Mouse (Mus musculus): ENCODE data around the gene Dlat. TPM values are rescaled to one million over a fixed set of nuclear protein-coding genes. Genes with fewer than 3 reads are reported as not detected.

Dlat gene
- 42.1 TPM for polyA plus RNA-seq (2012; fragmentation: generic; extraction: Trizol)
- long read RNA-seq, experiment 1, full-length matches to known transcripts = 76 of 92 reads
- long read RNA-seq, experiment 1, partial matches to known transcripts = 5 of 92 reads
- long read RNA-seq, experiment 1, other reads (novel, unspliced or antisense) = 11 of 92 reads
- long read RNA-seq, experiment 2, full-length matches to known transcripts = 890 of 937 reads
- long read RNA-seq, experiment 2, partial matches to known transcripts = 15 of 937 reads
- long read RNA-seq, experiment 2, other reads (novel, unspliced or antisense) = 32 of 937 reads

DNA sequence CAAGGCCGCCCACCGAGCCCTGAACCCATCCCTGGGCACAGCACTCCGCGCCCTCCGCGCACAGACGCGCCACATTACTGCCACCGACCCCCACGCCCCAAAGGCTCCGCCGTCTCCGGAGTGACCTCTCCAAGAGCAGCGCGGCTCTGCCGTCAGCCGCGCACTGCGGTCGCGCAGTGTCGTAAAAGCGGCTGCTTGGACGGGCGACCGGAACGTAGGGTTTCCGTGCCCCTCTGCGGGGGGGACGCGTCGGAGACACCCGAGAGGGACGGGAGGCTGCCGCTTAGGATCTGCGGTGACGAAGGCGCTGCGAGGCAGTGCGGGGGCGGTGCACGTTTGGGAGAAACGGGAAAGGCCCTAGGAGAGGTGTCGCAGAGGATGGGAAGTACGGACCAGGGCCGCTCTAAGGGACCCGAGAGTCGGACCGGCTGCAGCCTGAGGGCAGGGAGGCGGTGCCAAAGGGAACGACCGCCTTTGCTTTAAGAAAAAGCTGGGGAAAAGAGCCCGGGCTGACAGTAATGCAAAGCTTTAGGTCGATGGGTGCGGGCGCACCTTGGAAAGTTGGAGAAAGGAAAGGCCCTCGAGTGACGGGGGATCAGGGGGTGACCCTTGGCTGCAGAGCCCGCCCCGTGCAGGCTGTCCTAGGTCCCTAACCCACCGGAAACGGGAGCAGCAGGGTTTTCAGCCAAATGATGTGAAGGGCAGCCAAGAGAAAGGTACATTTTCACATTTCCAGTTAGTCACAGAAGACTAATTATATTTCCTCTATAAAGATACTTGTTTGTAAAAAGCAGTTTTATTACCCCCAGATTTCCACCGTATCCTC lies at the start of gene Dlat:
TSS of gene Dlat (minus strand) at position 389 of the 826 bp plus-strand sequence.
- peaks cover 15% of the 10 kb centered on the region for H3K36me3 ChIP-seq (ENCODE audit: control insufficient read depth, insufficient read depth)
- H3K79me2 ChIP-seq (ENCODE audit: control insufficient read depth, insufficient read depth) = peaks cover 16% of the 10 kb centered on the region
- TF ChIP-seq CEBPB (IDR thresholded peaks at IDR 0.05; ENCODE audit: low read depth) (no peak), MAX (IDR thresholded peaks at IDR 0.05) (peak; percentile 12)
- H3K4me3 ChIP-seq (ENCODE audit: insufficient read depth, poor library complexity, severe bottlenecking) = peak within 1 kb of the TSS; percentile 75
- peaks cover 9% of the 10 kb centered on the region for H3K79me3 ChIP-seq (ENCODE audit: low read depth)
- H3ac ChIP-seq (ENCODE audit: control insufficient read depth, insufficient read length, low read depth) = peak within 1 kb of the TSS; percentile 84
- no peaks in the 10 kb centered on the region for H3K27me3 ChIP-seq (ENCODE audit: control insufficient read depth, insufficient read depth, insufficient read length)

DNA sequence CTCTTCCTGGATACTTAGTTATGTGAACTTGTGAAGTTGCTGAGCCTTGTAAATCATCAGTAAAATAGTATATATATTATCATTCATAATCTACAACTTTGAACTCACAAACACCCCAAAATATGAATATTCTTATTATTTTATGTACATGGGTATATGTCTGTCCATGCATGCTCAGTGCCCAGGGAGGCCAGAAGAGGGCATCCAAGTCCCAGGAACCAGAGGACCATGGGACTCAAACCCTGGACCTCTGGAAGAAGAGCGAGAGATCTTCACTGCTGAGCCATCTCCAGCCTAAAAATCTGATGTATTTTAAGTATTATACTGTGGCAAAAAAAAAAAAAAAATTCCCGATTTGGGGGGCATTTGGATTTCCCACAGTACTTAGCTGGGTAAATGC lies 49.5 kb upstream of the Dlat start:
- no peaks in the 10 kb centered on the region for H3K79me3 ChIP-seq (ENCODE audit: low read depth)
- no peaks in the 10 kb centered on the region for H3K36me3 ChIP-seq (ENCODE audit: control insufficient read depth, insufficient read depth)
- H3K4me3 ChIP-seq (ENCODE audit: insufficient read depth, poor library complexity, severe bottlenecking) = no peak overlapping the region
- TF ChIP-seq CTCF (IDR thresholded peaks at IDR 0.05; ENCODE audit: control insufficient read depth, insufficient read depth, insufficient read length) (peak; percentile 34), CEBPB (IDR thresholded peaks at IDR 0.05; ENCODE audit: low read depth) (no peak)
- H3K27me3 ChIP-seq (ENCODE audit: control insufficient read depth, insufficient read depth, insufficient read length) = no peaks in the 10 kb centered on the region
- no peaks in the 10 kb centered on the region for H3K79me2 ChIP-seq (ENCODE audit: control insufficient read depth, insufficient read depth)
- H3ac ChIP-seq (ENCODE audit: control insufficient read depth, insufficient read length, low read depth) = no peak overlapping the region

DNA sequence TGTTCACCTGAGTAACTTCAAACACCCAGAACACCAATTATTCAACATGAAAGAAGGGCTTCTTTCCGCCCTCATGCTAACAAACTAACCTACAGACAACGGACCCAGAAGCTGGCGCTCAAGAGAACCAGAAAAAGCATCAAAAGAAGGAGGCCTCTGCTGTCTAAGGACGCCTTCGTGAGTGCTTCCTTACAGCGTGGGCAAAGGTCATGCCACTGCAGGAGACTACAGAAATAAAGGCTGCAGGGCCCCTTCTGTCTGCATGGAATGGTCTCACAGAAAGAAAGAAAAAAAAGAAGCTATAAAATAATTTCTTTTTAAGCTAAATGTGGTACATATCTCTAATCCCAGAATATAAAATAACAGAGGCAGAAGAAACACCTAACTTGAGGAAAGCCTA lies 45.3 kb upstream of the Dlat start:
- no peak for TF ChIP-seq MAX (IDR thresholded peaks at IDR 0.05)
- TF ChIP-seq MYOD1 (IDR thresholded peaks at IDR 0.05; ENCODE audit: control insufficient read depth, insufficient read length, low read depth) = no peak
- no peak for TF ChIP-seq USF1 (IDR thresholded peaks at IDR 0.05; ENCODE audit: low read depth)
- no peak for TF ChIP-seq CTCF (IDR thresholded peaks at IDR 0.05; ENCODE audit: control insufficient read depth, insufficient read depth, insufficient read length)
- TF ChIP-seq MYOG (IDR thresholded peaks at IDR 0.05; ENCODE audit: control insufficient read depth, extremely low read depth, insufficient read length) = no peak
- no peak for TF ChIP-seq FOSL1 (IDR thresholded peaks at IDR 0.05; ENCODE audit: insufficient read depth, low read length, poor library complexity, severe bottlenecking)
- TF ChIP-seq CEBPB (IDR thresholded peaks at IDR 0.05; ENCODE audit: low read depth) = no peak
- no peak overlapping the region for H3ac ChIP-seq (ENCODE audit: control insufficient read depth, insufficient read length, low read depth)
- H3K27me3 ChIP-seq (ENCODE audit: control insufficient read depth, insufficient read depth, insufficient read length) = no peaks in the 10 kb centered on the region
- no peak overlapping the region for H3K4me3 ChIP-seq (ENCODE audit: insufficient read depth, poor library complexity, severe bottlenecking)
- H3K79me3 ChIP-seq (ENCODE audit: low read depth) = no peaks in the 10 kb centered on the region
- no peaks in the 10 kb centered on the region for H3K79me2 ChIP-seq (ENCODE audit: control insufficient read depth, insufficient read depth)
- no peaks in the 10 kb centered on the region for H3K36me3 ChIP-seq (ENCODE audit: control insufficient read depth, insufficient read depth)

DNA sequence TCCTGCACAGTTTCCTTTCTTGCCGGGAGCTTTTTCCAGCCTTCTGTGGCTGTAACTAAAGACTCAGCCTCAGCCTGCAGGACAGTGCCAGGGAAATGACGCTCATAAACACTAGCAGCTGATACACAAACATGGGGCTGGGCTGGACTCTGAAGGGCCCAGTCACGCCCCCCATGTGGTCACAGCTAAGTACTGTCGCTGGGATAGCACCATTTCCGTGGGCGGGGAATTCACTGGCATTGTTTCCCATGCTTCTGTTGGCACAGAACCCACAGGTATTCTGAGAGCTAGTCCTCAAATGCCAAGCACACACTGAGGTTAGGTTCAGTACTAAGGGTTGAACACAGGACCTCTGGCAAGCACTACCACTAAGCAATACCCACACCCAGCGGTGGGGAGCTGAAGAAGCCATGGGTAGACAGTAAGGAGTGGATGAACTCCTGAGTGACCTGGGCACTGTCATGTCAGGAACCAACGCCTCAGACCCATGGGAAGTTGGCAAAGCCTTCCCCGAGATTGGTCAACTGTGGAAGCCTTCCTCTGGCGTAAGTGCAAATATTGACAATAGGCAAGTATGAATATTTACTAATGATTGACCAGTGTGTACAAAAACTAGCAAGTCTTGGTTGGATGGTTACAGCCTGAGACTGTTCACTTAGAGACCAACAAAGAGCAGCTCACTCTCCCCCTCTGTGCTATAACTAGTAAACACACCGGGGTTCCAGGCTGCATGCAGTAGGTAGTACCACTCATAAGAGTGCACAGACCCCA lies 41.5 kb upstream of the Dlat start:
- Histone ChIP-seq H3ac (ENCODE audit: control insufficient read depth, insufficient read length, low read depth) (no peak overlapping the region), H3K36me3 (ENCODE audit: control insufficient read depth, insufficient read depth) (no peaks in the 10 kb centered on the region), H3K4me3 (ENCODE audit: insufficient read depth, poor library complexity, severe bottlenecking) (no peak overlapping the region), H3K79me2 (ENCODE audit: control insufficient read depth, insufficient read depth) (no peaks in the 10 kb centered on the region), H3K79me3 (ENCODE audit: low read depth) (no peaks in the 10 kb centered on the region), H3K27me3 (ENCODE audit: control insufficient read depth, insufficient read depth, insufficient read length) (no peaks in the 10 kb centered on the region)
- TF ChIP-seq MYOG (IDR thresholded peaks at IDR 0.05; ENCODE audit: control insufficient read depth, extremely low read depth, insufficient read length) (no peak), CEBPB (IDR thresholded peaks at IDR 0.05; ENCODE audit: low read depth) (no peak), MAX (IDR thresholded peaks at IDR 0.05) (no peak), USF1 (IDR thresholded peaks at IDR 0.05; ENCODE audit: low read depth) (no peak), FOSL1 (IDR thresholded peaks at IDR 0.05; ENCODE audit: insufficient read depth, low read length, poor library complexity, severe bottlenecking) (no peak), MYOD1 (IDR thresholded peaks at IDR 0.05; ENCODE audit: control insufficient read depth, insufficient read length, low read depth) (no peak), CTCF (IDR thresholded peaks at IDR 0.05; ENCODE audit: control insufficient read depth, insufficient read depth, insufficient read length) (no peak)

DNA sequence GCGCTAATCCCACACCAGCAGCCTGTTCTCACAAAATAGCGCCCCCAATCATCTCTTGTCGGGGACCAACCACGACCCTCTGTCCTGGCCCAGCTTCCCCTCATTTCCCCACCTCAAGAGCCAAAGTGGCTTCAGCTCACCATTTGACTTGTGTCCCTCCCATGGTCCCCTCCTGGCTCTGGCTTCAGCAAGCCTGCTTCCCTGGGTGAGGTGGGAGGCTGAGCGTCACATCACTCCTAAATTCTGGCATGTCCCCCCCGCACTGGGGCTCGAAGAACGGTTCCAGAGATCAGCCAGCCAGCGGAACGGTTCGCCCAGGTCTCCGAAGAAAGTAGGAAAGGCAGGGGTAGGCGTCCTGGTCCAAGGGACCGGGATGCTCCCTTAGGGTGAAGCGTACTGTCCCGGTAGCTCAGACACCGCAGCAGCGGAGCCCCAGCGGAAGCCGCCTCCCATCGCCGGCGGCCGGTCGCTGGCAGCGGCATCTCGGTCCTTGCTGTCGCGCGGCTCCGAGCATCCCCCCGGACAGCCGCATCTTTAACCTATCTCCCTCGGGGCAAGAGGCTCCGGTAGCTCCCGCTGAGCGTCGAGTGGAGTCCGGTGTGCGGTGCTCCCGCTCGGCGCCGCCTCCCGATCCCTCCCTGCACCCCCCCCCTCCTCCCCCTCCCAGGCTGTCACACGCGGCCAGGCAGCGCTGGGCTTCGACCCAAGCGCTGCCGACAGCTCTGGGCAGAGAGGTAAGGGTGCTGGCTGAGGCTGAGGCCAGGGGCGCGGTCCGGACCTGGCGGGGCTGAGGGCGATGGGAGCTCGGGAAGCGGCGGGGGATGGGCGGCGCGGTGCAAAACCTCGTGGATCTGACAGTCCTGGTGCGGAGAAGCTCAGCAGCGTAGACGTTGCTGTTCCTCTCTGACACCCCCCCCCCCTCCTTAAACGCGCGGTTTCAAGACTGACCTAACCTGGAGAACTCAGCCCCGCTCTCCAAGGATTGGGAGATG lies 39.1 kb upstream of the Dlat start:
- TF ChIP-seq CEBPB (IDR thresholded peaks at IDR 0.05; ENCODE audit: low read depth) = no peak
- no peak for TF ChIP-seq MYOG (IDR thresholded peaks at IDR 0.05; ENCODE audit: control insufficient read depth, extremely low read depth, insufficient read length)
- no peak for TF ChIP-seq MYOD1 (IDR thresholded peaks at IDR 0.05; ENCODE audit: control insufficient read depth, insufficient read length, low read depth)
- Histone ChIP-seq H3K4me3 (ENCODE audit: insufficient read depth, poor library complexity, severe bottlenecking) (peak overlapping the region; percentile 23), H3K36me3 (ENCODE audit: control insufficient read depth, insufficient read depth) (no peaks in the 10 kb centered on the region), H3K79me2 (ENCODE audit: control insufficient read depth, insufficient read depth) (no peaks in the 10 kb centered on the region), H3K27me3 (ENCODE audit: control insufficient read depth, insufficient read depth, insufficient read length) (no peaks in the 10 kb centered on the region), H3ac (ENCODE audit: control insufficient read depth, insufficient read length, low read depth) (peak overlapping the region; percentile 41), H3K79me3 (ENCODE audit: low read depth) (no peaks in the 10 kb centered on the region)
